Mouse (Mus musculus) liver, postnatal 0 days (tissue): ENCODE results near the gene Slc38a1.

Source experiments
- CTCF ChIP-seq: sonication (generic); IDR thresholded peaks from 2 replicates; pipeline ENCODE4 v1.5.1; 2016; ENCODE audit warnings: antibody characterized with exemption, low read depth
- EP300 ChIP-seq: IDR thresholded peaks from 2 replicates; pipeline ENCODE4 v1.6.1; 2016; ENCODE audit warnings: antibody characterized with exemption, low read depth, mild to moderate bottlenecking

- TF ChIP-seq CTCF: no peak
- TF ChIP-seq EP300: no peak
These were observed 785 bp downstream of the Slc38a1 start for GRCm38 (mm10) chr15:96641821-96642435.
